9 mouse cellular contexts compared by ENCODE assay signal in the genomic region with DNA sequence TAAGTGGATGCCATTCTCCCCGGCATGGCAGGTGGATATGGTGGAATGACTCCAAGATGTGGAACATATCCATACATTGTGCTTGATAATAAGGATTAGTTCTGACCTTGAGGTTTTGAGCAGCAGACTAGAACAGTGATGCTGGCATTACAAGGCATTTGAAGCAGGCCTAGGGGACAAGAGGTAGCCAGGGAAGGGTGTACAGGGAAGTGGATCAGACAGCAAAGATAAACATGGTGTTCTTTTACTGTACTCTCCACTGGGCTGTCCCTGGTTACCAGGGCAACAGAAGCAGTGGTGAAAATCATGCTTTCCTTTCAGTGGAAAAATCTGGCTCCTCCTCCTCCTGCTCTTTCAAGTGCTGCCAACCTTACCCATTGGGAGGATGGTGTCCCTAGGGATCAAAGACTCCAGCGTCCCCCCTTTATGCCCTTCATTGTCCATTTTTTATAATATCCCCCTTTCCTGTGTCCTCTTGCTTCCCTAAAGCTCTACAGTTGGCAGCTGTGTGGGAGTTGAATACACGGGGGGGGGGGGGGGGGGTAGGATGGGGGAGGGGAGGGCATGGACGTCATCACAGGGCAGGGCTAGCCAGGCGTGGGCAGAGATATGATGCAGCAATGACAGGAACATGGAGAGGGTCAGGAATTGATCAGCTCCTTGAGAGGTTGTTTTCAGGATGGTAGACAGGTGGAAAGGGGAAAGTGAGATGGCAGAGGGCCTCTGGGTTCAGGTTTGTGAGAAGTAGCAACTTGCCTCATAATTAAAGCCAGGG. TPM values are rescaled to one million over a fixed set of nuclear protein-coding genes. Genes with fewer than 3 reads are reported as not detected.
DNase-seq lines count a peak whose midpoint lies in the region; ATAC-seq and TF ChIP-seq lines count a peak whose summit lies in the region.
"Had no signal": no experiment of that assay in that cellular context is flagged by ENCODE, and none has a peak within 500 bp of the region (broad histone marks: within the 10 kb centered on the region; RNA-seq: fewer than 3 reads in every experiment).

No protein-coding gene starts in this region.

- ATAC-seq in hindbrain, embryonic 13.5 days (ENCODE audit: low FRiP score) = peak; percentile 50; the same call in 1 of the 2 replicates
- ATAC-seq in forebrain, postnatal 0 days = peak; percentile 59

- no peak for TF ChIP-seq CTCF in forebrain, postnatal 0 days (IDR thresholded peaks at IDR 0.05; ENCODE audit: low read depth)

- H3K4me1 ChIP-seq in hindbrain, embryonic 13.5 days (replicated peaks) = peaks cover 22% of the 10 kb centered on the region
- peaks cover 20% of the 10 kb centered on the region for H3K4me1 ChIP-seq in hindbrain, embryonic 10.5 days (replicated peaks)
- H3K4me1 ChIP-seq in forebrain, postnatal 0 days (ENCODE audit: insufficient read depth) = peaks cover 16% of the 10 kb centered on the region

- 0 out of 2 replicates have a peak, but pooled peaks cover 6% of the 10 kb centered on the region for H3K27me3 ChIP-seq in hindbrain, embryonic 13.5 days
- H3K27me3 ChIP-seq in hindbrain, embryonic 10.5 days (ENCODE audit: insufficient read depth, poor library complexity, severe bottlenecking) = peaks cover 12% of the 10 kb centered on the region
- H3K27me3 ChIP-seq in forebrain, postnatal 0 days (ENCODE audit: insufficient read depth, low read length) = no peaks in the 10 kb centered on the region

- peak overlapping the region; percentile 89 for H3K4me2 ChIP-seq in hindbrain, embryonic 13.5 days
- peak overlapping the region; percentile 79 for H3K4me2 ChIP-seq in forebrain, postnatal 0 days (ENCODE audit: low read depth)

- no peaks in the 10 kb centered on the region for H3K9me3 ChIP-seq in hindbrain, embryonic 13.5 days
- H3K9me3 ChIP-seq in hindbrain, embryonic 10.5 days = no peaks in the 10 kb centered on the region
- no peaks in the 10 kb centered on the region for H3K9me3 ChIP-seq in forebrain, postnatal 0 days (ENCODE audit: low read length)
- H3K9me3 ChIP-seq: G1E had no signal

- WGBS in hindbrain, embryonic 13.5 days = 37% methylated on average over 5 of the region's 5 CpGs
- 58% methylated on average over 5 of the region's 5 CpGs for WGBS in hindbrain, embryonic 10.5 days
- WGBS in forebrain, postnatal 0 days = 10% methylated on average over 5 of the region's 5 CpGs

- H3K36me3 ChIP-seq in hindbrain, embryonic 13.5 days = no peaks in the 10 kb centered on the region
- H3K36me3 ChIP-seq in hindbrain, embryonic 10.5 days = no peaks in the 10 kb centered on the region
- no peaks in the 10 kb centered on the region for H3K36me3 ChIP-seq in forebrain, postnatal 0 days (ENCODE audit: insufficient read depth)
- H3K36me3 ChIP-seq: G1E had no signal

- H3K27ac ChIP-seq in hindbrain, embryonic 13.5 days = no peak overlapping the region
- no peak overlapping the region for H3K27ac ChIP-seq in hindbrain, embryonic 10.5 days
- peak overlapping the region; percentile 50; the same call in 1 of the 2 replicates for H3K27ac ChIP-seq in forebrain, postnatal 0 days (ENCODE audit: low read depth, low read length)

- H3K4me3 ChIP-seq in hindbrain, embryonic 13.5 days = peak overlapping the region; percentile 76; the same call in 1 of the 2 replicates
- no peak overlapping the region for H3K4me3 ChIP-seq in hindbrain, embryonic 10.5 days
- peak overlapping the region; percentile 83 for H3K4me3 ChIP-seq in forebrain, postnatal 0 days (ENCODE audit: low read depth, low read length)

- no peak for DNase-seq in hindbrain, embryonic 10.5 days (ENCODE audit: low spot score)
- peak; percentile 80 for DNase-seq in adrenal gland, adult 2 months
- DNase-seq in forebrain, postnatal 0 days = peak; percentile 73
- DNase-seq in left cerebral cortex, adult 9 months (ENCODE audit: low spot score in 2 of 2) = peak; percentile 52 to 77
- DNase-seq in right cerebral cortex, postnatal 10 days (ENCODE audit: low spot score in 2 of 2) = peak; percentile 69 to 83
- no peak for DNase-seq in urinary bladder, adult 18-20 months (ENCODE audit: low spot score in 2 of 2)
- no peak for DNase-seq in ovary, postnatal 36 days (ENCODE audit: low spot score)

- H3K9ac ChIP-seq in hindbrain, embryonic 13.5 days = no peak overlapping the region
- no peak overlapping the region for H3K9ac ChIP-seq in forebrain, postnatal 0 days

RNA-seq across cellular contexts. Expression of gene Cd34, which starts 39.5 kb away (rescaled TPM):
- 37.6 and 39.2 TPM in 2 replicates for polyA plus RNA-seq in hindbrain, embryonic 13.5 days (2015; fragmentation: Nextera tagmentation; extraction: Ambion mirVana)
- 53.7 and 58.8 TPM in 2 replicates for polyA plus RNA-seq in hindbrain, embryonic 10.5 days (2016; fragmentation: Nextera tagmentation; extraction: Ambion mirVana)
- total RNA-seq in adrenal gland, adult 2 months (2021) = 10 to 100 TPM; 36.3 to 56.0 TPM
- 12.6 and 12.7 TPM in 2 replicates for polyA plus RNA-seq in adrenal gland, adult 2 months (2012; rRNA removed)
- total RNA-seq in forebrain, postnatal 0 days (2014; rRNA removed) = 23.2 and 23.9 TPM in 2 replicates
- 22.0 and 24.5 TPM in 2 replicates for polyA plus RNA-seq in forebrain, postnatal 0 days (2015; fragmentation: Nextera tagmentation; extraction: Ambion mirVana)

Comparison
In these comparisons a context has a peak if more than half of its experiments do, and no peak if none do; other contexts are left out.
1. DNase-seq: peak in adrenal gland, adult 2 months (single experiment), forebrain, postnatal 0 days (single experiment), left cerebral cortex, adult 9 months (2 of 2) and right cerebral cortex, postnatal 10 days (2 of 2); none in hindbrain, embryonic 10.5 days (single experiment), urinary bladder, adult 18-20 months (0 of 2) and ovary, postnatal 36 days (single experiment).